Mouse (Mus musculus) hindbrain, embryonic 10.5 days (tissue): ENCODE results near the gene Slc43a3. TPM values are rescaled to one million over a fixed set of nuclear protein-coding genes. Genes with fewer than 3 reads are reported as not detected.

Experiments
- DNase-seq: peaks from one replicate; pipeline ENCODE4 v3.0.0-alpha.2; 2017; ENCODE audit warnings: low spot score
- H3K27ac ChIP-seq: fragments of 300-500 bp; sonication (generic); 2 replicates; pipeline ENCODE4 v1.5.1; 2016; ENCODE audit warnings: mild to moderate bottlenecking, moderate library complexity
- H3K27me3 ChIP-seq: fragments of 300-500 bp; sonication (generic); 2 replicates; pipeline ENCODE4 v1.6.1; 2016; ENCODE audit warnings: mild to moderate bottlenecking; ENCODE audit not compliant: poor library complexity, insufficient read depth, severe bottlenecking
- H3K36me3 ChIP-seq: fragments of 300-500 bp; sonication (generic); 2 replicates; pipeline ENCODE4 v1.6.1; 2016; ENCODE audit warnings: mild to moderate bottlenecking, moderate library complexity
- H3K4me1 ChIP-seq: fragments of 300-500 bp; sonication (generic); replicated peaks from 2 replicates; pipeline ENCODE4 v1.6.1; 2016; ENCODE audit warnings: mild to moderate bottlenecking
- H3K4me3 ChIP-seq: fragments of 300-500 bp; sonication (generic); 2 replicates; pipeline ENCODE4 v1.5.1; 2016; ENCODE audit warnings: mild to moderate bottlenecking, moderate library complexity
- H3K9me3 ChIP-seq: fragments of 300-500 bp; sonication (generic); 2 replicates; pipeline ENCODE4 v1.6.1; 2016; ENCODE audit warnings: mild to moderate bottlenecking, moderate library complexity
- WGBS: fragments of 180-500 bp; shearing (Covaris S2); methylation state at CpG from one replicate; pipeline ENCODE4 v1.1.7; 2016; 5-methylcytosine and 5-hydroxymethylcytosine counted together
- polyA plus RNA-seq: library from polyadenylated mRNA; unstranded; fragments of >200 nt; fragmentation: Nextera tagmentation; extraction: Ambion mirVana; gene quantifications from 2 replicates; pipeline ENCODE4 v1.2.1, GENCODE M21; 2016

Slc43a3 gene
- polyA plus RNA-seq, 1 experiment from 2014 or later, result 21.5 TPM

DNA sequence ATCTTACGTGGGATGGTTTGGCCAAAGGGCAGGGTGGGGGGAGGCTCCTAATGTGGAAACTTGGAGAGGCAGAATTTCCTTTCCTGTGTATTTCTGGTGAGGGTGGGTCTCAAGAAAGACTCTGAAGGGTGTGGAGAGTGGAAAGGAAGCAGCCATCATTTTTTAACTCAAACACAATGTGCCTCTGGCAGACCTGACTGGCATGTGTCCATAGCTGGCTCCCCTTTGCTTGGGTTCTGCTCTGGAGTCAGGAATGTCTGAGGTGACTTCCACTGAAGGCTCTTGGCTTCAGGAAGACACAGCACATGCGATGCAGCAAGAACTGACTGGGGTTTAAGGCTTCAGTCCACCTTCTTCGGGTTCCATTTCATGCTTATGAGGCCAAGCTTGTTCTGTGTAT is 21.0 kb upstream of the Slc43a3 start:
- Histone ChIP-seq H3K4me3 (no peak overlapping the region), H3K9me3 (no peaks in the 10 kb centered on the region), H3K4me1 (no peaks in the 10 kb centered on the region), H3K27me3 (no peaks in the 10 kb centered on the region), H3K36me3 (no peaks in the 10 kb centered on the region), H3K27ac (no peak overlapping the region)
- no peak for DNase-seq
- 88% methylated on average over 3 of the region's 3 CpGs for WGBS

DNA sequence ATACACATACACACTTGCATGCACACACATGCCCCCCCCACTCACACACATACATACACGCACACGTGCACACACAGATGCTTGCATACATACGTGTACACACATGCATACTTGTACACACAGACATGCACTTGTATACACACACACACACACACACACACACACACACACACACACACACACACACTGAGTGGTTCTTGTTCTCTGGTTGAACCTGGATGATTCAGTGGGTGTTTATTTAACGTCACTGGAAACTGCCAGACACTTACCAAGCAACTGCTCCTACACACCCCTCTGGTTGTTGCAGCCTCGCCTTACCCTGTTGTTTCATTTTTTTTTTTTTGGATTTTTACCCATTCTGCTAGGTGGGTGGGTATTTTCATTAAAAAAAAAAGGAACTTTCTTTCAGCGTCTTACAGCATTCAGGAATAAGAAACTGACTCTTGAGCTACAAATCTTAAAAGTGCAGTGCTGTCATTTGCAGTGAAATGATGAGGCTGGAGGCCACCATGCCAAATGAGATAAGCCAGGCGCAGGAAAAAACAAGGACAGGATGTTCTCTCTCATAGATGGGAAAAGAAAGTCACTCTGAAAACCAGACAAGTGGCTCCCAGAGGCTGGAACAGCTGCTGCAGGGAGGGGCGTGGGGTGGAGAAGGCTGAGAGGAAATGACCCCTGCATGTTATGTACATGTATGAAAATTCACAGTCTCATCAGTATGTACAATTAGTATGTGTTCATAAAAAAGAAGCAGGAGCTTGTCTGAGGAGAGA is 19.6 kb upstream of the Slc43a3 start:
- no peak for DNase-seq
- H3K4me3 ChIP-seq, result no peak overlapping the region
- 81% methylated on average over 8 of the region's 8 CpGs for WGBS
- H3K4me1 ChIP-seq, result no peaks in the 10 kb centered on the region
- no peak overlapping the region for H3K27ac ChIP-seq
- no peaks in the 10 kb centered on the region for H3K36me3 ChIP-seq
- no peaks in the 10 kb centered on the region for H3K27me3 ChIP-seq
- no peaks in the 10 kb centered on the region for H3K9me3 ChIP-seq

DNA sequence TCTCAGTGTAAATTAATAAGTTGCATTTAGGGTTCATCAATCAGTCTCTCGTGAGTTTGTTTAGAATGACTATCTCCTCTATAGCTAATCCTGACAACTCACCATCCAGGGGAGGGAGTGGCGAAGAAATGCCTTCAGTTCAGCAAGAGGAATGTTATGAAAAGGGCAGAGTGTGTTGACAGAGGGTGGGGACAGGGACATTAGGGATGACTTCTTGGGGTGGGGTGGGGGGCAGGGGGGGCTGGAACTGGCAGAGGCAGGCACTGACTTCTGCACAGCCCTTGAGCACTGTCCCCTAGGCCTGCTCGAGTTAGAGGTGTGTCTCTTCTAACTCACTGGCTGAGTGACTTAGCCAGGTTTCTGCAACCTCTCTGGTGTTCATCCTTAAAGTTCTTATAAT is 18.2 kb upstream of the Slc43a3 start:
- H3K36me3 ChIP-seq, result no peaks in the 10 kb centered on the region
- no peak overlapping the region for H3K27ac ChIP-seq
- H3K4me3 ChIP-seq, result no peak overlapping the region
- no peaks in the 10 kb centered on the region for H3K4me1 ChIP-seq
- 77% methylated on average over 3 of the region's 3 CpGs for WGBS
- no peaks in the 10 kb centered on the region for H3K9me3 ChIP-seq
- no peak for DNase-seq
- no peaks in the 10 kb centered on the region for H3K27me3 ChIP-seq

DNA sequence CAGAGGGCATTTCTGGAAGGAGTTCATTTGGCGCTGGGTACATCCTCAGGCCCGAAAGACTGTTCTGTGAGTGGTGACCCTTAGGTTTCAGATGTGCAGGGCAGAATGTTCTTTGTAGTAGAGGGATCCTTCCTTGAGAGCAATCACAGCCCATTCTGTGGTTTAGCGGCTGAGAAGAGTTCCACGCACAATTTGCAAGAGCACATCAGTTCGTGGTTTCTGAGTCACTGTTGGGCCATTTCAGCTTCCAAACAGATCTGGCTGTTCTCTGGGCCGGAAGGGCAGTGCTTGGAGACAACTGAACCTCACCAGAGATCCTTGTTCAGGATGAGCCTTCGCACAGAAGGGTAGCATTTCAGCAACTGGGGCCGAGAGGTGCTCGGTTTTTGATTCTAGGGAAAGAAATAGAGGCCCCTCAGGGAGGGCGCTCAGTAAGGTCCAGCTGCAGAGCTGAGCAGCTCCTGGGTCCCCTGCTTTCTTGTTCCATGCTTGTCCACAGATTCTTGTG is 16.7 kb upstream of the Slc43a3 start:
- H3K4me1 ChIP-seq, result no peaks in the 10 kb centered on the region
- DNase-seq, result no peak
- 89% methylated on average over 10 of the region's 10 CpGs for WGBS
- no peaks in the 10 kb centered on the region for H3K36me3 ChIP-seq
- H3K27ac ChIP-seq, result no peak overlapping the region
- H3K27me3 ChIP-seq, result no peaks in the 10 kb centered on the region
- no peaks in the 10 kb centered on the region for H3K9me3 ChIP-seq
- no peak overlapping the region for H3K4me3 ChIP-seq

DNA sequence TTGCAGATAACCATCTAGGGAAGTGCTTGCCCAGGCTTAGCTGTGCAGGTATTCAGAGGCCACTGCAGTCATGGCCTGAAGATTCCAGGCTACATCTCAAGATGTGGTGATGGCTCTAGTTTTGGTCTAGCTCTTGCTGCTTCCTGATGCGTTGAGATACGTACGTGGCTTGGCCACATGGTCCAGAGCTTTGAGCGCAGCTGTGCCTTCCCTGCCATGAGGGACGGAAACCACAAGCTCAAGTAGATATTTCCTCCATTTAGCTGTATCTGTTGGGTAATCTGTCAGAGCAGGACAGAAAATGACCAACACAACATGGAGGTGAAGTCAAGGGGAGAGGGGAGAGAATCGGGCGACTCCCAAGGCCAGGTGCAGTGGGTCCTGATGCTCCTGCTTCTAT is 6.2 kb upstream of the Slc43a3 start:
- 90% methylated on average over 7 of the region's 7 CpGs for WGBS
- Histone ChIP-seq H3K4me1 (no peaks in the 10 kb centered on the region), H3K4me3 (no peak overlapping the region), H3K9me3 (no peaks in the 10 kb centered on the region), H3K27me3 (no peaks in the 10 kb centered on the region), H3K27ac (no peak overlapping the region), H3K36me3 (no peaks in the 10 kb centered on the region)
- no peak for DNase-seq

DNA sequence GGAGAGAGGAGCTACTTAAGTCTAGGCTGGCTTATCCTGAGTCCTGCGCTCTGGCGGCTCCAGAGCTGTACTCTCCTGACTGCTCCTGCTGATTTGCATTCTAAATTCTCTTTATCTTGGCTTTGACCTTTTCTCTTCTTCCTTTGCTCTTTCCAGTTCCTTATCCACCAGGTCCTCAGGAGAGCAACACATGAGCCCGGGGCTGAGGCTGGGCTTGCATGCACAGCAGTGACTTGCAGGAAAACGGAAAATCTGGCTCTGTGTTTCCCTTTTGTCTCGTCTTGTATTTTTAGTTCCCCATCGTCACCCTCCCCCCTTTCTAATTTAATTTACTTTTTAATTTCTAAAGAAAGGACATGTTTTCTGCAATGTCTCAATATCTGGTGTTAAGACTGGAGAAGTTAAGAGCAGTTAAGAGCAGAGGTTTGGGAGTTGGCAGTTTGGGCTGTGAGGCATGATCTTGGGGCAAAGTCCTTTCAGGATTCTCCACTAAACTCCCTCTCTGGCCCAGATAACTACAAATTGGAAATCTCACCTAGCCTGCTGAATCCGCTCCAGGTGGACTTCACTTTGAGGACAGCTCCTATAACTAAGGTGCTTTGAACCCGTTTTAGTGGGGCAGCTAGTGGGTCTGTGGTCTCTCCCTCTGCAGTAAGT is 2.3 kb upstream of the Slc43a3 start:
- H3K36me3 ChIP-seq, result no peaks in the 10 kb centered on the region
- WGBS, result 81% methylated on average over 8 of the region's 8 CpGs
- H3K4me3 ChIP-seq, result no peak overlapping the region
- no peak for DNase-seq
- peaks cover 22% of the 10 kb centered on the region for H3K4me1 ChIP-seq
- no peaks in the 10 kb centered on the region for H3K9me3 ChIP-seq
- no peaks in the 10 kb centered on the region for H3K27me3 ChIP-seq
- no peak overlapping the region; the same call in 1 of the 2 replicates for H3K27ac ChIP-seq

DNA sequence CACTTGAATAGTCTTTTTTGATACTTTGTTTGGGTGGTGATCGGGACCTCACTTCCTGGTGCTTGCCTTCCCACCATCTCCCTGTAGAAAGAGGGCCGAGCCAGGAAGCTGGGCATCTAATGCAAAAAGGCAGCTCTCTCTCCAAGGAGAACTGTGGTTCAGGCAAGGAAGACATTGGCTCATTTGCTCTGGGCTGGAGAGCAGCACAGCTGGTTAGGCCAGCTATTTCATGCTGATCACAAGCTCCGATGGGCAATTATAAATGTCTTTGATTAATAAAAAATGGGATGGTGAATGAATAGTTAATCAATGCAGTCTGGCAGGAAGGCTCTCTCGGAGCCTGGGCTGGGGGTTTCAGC is 1.8 kb upstream of the Slc43a3 start:
- 71% methylated on average over 4 of the region's 4 CpGs for WGBS
- no peak for DNase-seq
- Histone ChIP-seq H3K27me3 (no peaks in the 10 kb centered on the region), H3K9me3 (no peaks in the 10 kb centered on the region), H3K36me3 (no peaks in the 10 kb centered on the region), H3K4me3 (no peak overlapping the region), H3K27ac (no peak overlapping the region; the same call in 1 of the 2 replicates), H3K4me1 (peaks cover 22% of the 10 kb centered on the region)

DNA sequence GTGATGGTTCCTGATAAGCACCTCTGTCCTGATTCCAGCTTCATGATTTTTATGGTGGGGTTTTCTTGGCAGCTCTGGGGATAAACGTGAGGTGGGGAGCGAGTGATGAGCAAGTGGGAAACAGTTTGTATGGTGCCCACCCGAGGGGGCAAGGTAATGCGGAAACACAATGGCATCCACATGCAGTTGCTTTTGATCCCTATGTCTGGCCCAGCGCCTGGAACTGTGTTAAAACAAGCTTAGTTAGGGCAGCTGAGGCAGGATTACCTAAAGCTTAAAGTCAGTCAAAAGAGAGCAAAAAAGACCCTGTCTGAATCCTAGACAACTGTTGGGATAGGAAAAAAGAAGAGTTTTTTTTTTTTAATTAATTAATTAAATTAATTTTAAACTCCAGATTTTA is 1.3 kb upstream of the Slc43a3 start:
- no peaks in the 10 kb centered on the region for H3K36me3 ChIP-seq
- H3K4me3 ChIP-seq, result no peak overlapping the region
- H3K27me3 ChIP-seq, result no peaks in the 10 kb centered on the region
- H3K9me3 ChIP-seq, result no peaks in the 10 kb centered on the region
- H3K4me1 ChIP-seq, result peaks cover 22% of the 10 kb centered on the region
- no peak for DNase-seq
- H3K27ac ChIP-seq, result no peak overlapping the region
- WGBS, result 85% methylated on average over 5 of the region's 5 CpGs

DNA sequence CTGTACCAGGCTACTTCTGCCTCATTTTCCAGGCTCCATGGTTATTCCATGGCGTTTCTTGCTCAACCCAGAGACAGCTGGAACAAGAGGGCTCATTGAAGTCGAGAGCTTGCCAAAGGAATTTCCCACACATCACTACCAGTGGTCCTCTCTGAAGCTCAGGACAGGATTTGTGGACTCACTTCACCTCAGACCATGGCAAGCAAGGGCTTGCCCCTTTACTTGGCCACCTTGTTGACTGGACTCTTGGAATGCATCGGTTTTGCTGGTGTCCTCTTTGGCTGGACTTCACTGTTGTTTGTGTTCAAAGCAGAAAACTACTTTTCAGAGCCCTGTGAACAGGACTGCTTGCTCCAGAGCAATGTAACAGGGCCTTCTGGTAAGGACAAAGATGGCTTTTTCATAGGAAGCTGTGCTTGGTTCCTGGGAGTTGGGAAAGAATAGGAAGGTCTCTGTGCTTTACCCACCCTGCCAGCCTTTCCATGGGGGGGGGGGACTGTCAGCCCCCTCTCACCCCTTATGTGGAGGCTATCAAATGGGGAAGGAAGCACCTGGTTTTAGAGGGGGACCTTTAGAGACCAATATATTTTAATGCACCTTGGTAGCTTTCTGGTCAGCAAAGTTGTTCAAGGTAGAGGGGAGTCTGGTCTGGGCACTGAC is 1.2 kb downstream of the Slc43a3 start:
- Histone ChIP-seq H3K4me1 (peaks cover 22% of the 10 kb centered on the region), H3K27me3 (no peaks in the 10 kb centered on the region), H3K27ac (peak overlapping the region; percentile 91), H3K9me3 (no peaks in the 10 kb centered on the region), H3K4me3 (peak overlapping the region; percentile 56), H3K36me3 (no peaks in the 10 kb centered on the region)
- peak; percentile 16 for DNase-seq
- 74% methylated on average over 3 of the region's 3 CpGs for WGBS

DNA sequence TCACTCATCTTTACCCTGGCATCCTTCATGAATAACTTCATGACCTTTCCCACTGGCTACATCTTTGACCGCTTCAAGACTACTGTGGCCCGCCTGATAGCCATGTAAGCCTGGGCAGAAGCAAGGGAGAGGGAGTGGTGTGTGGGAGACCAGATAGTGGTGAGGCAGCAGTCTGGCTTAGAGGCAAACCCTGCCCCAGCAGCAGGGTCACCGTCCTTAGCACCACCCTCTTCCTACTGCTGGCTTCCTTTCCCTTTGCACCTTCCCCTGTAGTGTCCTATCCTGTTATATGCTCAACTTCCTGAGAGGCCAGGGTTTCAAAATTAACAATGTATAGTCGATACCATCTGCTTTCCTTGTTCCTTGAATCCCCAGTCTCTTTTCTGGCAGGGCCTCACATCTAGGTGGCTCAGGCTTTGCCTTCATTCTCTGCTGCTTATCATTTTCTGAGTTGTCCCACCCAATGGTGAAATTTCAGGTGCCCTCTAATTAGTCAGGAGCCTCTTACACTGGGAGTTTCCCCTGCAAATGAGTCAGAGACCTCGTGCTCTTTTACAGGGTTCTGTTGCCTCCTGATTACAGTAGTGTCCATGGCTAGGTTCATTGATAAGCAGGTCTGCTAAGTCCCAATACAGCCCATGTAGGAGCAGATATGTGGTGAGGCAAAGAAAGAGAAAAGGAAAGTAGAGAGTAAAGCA is 2.0 kb downstream of the Slc43a3 start:
- peaks cover 22% of the 10 kb centered on the region for H3K4me1 ChIP-seq
- H3K4me3 ChIP-seq, result peak overlapping the region; percentile 56; the same call in 1 of the 2 replicates
- no peaks in the 10 kb centered on the region for H3K36me3 ChIP-seq
- WGBS, result 83% methylated on average over 5 of the region's 5 CpGs
- H3K27me3 ChIP-seq, result no peaks in the 10 kb centered on the region
- no peak for DNase-seq
- H3K9me3 ChIP-seq, result no peaks in the 10 kb centered on the region
- H3K27ac ChIP-seq, result peak overlapping the region; percentile 91; the same call in 1 of the 2 replicates

DNA sequence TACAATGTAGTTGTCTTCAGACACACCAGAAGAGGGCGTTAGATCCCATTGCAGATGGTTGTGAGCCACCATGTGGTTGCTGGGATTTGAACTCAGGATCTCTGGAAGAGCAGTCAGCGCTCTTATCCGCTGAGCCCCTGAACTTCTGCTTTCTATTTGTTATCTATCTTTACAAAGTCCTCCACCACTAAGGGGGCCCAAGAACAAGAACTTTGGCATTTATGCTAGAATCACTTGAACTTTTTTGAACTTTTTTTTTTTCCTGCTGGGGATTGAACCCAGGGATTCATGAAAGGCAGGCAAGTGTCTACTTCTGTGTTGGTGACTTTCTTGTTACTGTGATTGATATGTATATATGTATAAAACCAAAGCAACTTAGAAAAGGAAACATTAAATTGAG is 2.9 kb downstream of the Slc43a3 start:
- H3K9me3 ChIP-seq, result no peaks in the 10 kb centered on the region
- H3K27me3 ChIP-seq, result no peaks in the 10 kb centered on the region
- no peak for DNase-seq
- H3K4me1 ChIP-seq, result peaks cover 22% of the 10 kb centered on the region
- whole genome bisulfite sequencing, result 93% methylated on average over 3 of the region's 3 CpGs
- no peaks in the 10 kb centered on the region for H3K36me3 ChIP-seq
- H3K4me3 ChIP-seq, result no peak overlapping the region
- no peak overlapping the region for H3K27ac ChIP-seq

DNA sequence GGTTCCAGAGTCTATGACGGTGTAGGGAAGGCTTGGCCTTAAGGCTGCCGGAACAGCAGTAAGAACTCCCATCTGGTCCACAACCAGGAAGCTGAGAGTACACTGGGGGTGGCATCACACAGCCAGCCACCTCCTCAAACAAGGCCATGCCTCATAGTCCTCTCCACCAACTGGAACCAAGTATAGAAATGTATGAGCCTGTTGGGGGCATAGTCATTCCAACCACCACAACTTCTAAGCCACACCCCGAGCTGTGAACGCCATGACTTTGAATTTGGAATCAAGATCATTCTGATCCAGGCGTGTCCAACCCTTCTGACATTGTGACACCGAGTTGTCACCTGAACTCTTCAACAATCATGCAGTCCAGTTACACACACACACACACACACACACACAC is 3.3 kb downstream of the Slc43a3 start:
- no peaks in the 10 kb centered on the region for H3K27me3 ChIP-seq
- H3K27ac ChIP-seq, result no peak overlapping the region
- H3K36me3 ChIP-seq, result no peaks in the 10 kb centered on the region; the same call in 1 of the 2 replicates
- peaks cover 22% of the 10 kb centered on the region for H3K4me1 ChIP-seq
- no peak overlapping the region for H3K4me3 ChIP-seq
- DNase-seq, result no peak
- H3K9me3 ChIP-seq, result no peaks in the 10 kb centered on the region
- whole genome bisulfite sequencing, result 96% methylated on average over 6 of the region's 6 CpGs
